Mouse (Mus musculus) myocyte (in vitro differentiated cells): ENCODE measurements at regions not wholly inside any gene's neighbourhood (a gene's known extent, or its start where the extent isn't known, plus 50 kb on each side); places are given as distances from the start of the nearest gene placed in this dataset.
A peak's percentile ranks its signal among the peaks of the same experiment; 100 is the strongest.

ENCODE experiments used
- H3K27me3 ChIP-seq: one replicate; pipeline ENCODE4 v1.6.1; 2011; ENCODE audit not compliant: control insufficient read depth, insufficient read depth, insufficient read length
- H3K36me3 ChIP-seq: one replicate; pipeline ENCODE4 v1.6.1; 2011; ENCODE audit not compliant: control insufficient read depth, insufficient read depth
- H3K4me2 ChIP-seq: one replicate; pipeline ENCODE4 v1.6.1; 2011; ENCODE audit warnings: low read depth, control low read depth
- H3K4me3 ChIP-seq: one replicate; pipeline ENCODE4 v1.5.1; 2011; ENCODE audit warnings: mild to moderate bottlenecking, control low read depth, moderate library complexity
- H3K79me2 ChIP-seq: one replicate; pipeline ENCODE4 v1.6.1; 2011; ENCODE audit not compliant: control insufficient read depth, insufficient read depth
- H3ac ChIP-seq: one replicate; pipeline ENCODE4 v1.6.1; 2011; ENCODE audit not compliant: control insufficient read depth, insufficient read length
- CEBPB ChIP-seq: IDR thresholded peaks from 2 replicates; pipeline ENCODE4 v1.6.1; 2011; ENCODE audit warnings: mild to moderate bottlenecking, moderate library complexity; ENCODE audit not compliant: poor library complexity, insufficient read depth, severe bottlenecking
- E2F4 ChIP-seq: IDR thresholded peaks from one replicate; pipeline ENCODE4 v1.6.1; 2011; ENCODE audit warnings: mild to moderate bottlenecking, control low read depth, moderate library complexity; ENCODE audit not compliant: insufficient read depth
- MAX ChIP-seq: IDR thresholded peaks from one replicate; pipeline ENCODE4 v1.6.1; 2011; ENCODE audit warnings: low read depth, mild to moderate bottlenecking, control low read depth
- MYOD1 ChIP-seq, 3 experiments: IDR thresholded peaks; one replicate each; pipeline ENCODE4 v1.6.1; 2011; ENCODE audit warnings: control low read depth in 2 of 3, low read depth in 2 of 3, mild to moderate bottlenecking in 2 of 3, moderate library complexity in 1 of 3; ENCODE audit not compliant: insufficient read length in 2 of 3, control insufficient read depth in 1 of 3
- MYOG ChIP-seq, 3 experiments: IDR thresholded peaks; one replicate each; pipeline ENCODE4 v1.6.1; 2011; ENCODE audit warnings: control low read depth in 2 of 3, low read depth in 2 of 3, mild to moderate bottlenecking in 2 of 3; ENCODE audit not compliant: insufficient read length in 2 of 3, control insufficient read depth in 1 of 3, insufficient read depth in 1 of 3
- POLR2A ChIP-seq: IDR thresholded peaks from one replicate; pipeline ENCODE4 v1.6.1; 2011; ENCODE audit warnings: low read depth, mild to moderate bottlenecking, control low read depth, moderate library complexity; ENCODE audit not compliant: insufficient read length
- POLR2AphosphoS2 ChIP-seq: IDR thresholded peaks from one replicate; pipeline ENCODE4 v1.6.1; 2011; ENCODE audit warnings: low read depth, control low read depth; ENCODE audit not compliant: insufficient read length
- REST ChIP-seq: IDR thresholded peaks from one replicate; pipeline ENCODE4 v1.6.1; 2011; ENCODE audit warnings: mild to moderate bottlenecking, control low read depth, moderate library complexity; ENCODE audit not compliant: insufficient read depth, insufficient read length
- SRF ChIP-seq: IDR thresholded peaks from one replicate; pipeline ENCODE4 v1.6.1; 2011; ENCODE audit warnings: low read depth; ENCODE audit not compliant: control insufficient read depth, insufficient read length
- TCF12 ChIP-seq: IDR thresholded peaks from one replicate; pipeline ENCODE4 v1.6.1; 2011; ENCODE audit warnings: mild to moderate bottlenecking, control low read depth; ENCODE audit not compliant: poor library complexity, insufficient read depth, severe bottlenecking
- TCF3 ChIP-seq: IDR thresholded peaks from one replicate; pipeline ENCODE4 v1.6.1; 2011; ENCODE audit warnings: low read depth, control low read depth; ENCODE audit not compliant: insufficient read length
- USF1 ChIP-seq: IDR thresholded peaks from one replicate; pipeline ENCODE4 v1.6.1; 2011; ENCODE audit warnings: low read depth, mild to moderate bottlenecking, control low read depth, moderate library complexity

DNA sequence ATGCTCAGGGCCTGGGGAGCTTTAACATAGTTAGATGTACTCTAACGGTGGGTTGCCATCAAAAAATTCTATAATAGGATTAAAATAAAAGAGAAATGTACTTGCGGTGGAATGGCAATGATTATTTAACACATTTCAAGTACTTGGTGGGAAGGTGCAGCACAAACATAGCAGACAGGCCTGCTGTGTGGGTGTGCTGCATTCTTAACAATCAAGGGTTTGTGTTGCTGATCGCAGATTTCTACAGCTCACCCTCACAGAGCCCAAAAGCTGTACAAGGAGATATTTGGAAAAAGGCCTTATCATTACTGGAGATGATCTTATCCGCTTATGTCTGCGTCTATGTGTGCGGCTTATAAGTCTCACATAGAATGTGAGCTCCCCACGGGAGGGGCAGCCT lies 281.2 kb downstream of the Olfm4 start:
- Histone ChIP-seq H3ac (no peak overlapping the region), H3K36me3 (no peaks in the 10 kb centered on the region), H3K4me2 (no peak overlapping the region), H3K79me2 (no peaks in the 10 kb centered on the region), H3K27me3 (no peaks in the 10 kb centered on the region), H3K4me3 (no peak overlapping the region)
- TF ChIP-seq TCF12 (no peak), TCF3 (no peak), SRF (no peak), MAX (no peak), CEBPB (no peak)

DNA sequence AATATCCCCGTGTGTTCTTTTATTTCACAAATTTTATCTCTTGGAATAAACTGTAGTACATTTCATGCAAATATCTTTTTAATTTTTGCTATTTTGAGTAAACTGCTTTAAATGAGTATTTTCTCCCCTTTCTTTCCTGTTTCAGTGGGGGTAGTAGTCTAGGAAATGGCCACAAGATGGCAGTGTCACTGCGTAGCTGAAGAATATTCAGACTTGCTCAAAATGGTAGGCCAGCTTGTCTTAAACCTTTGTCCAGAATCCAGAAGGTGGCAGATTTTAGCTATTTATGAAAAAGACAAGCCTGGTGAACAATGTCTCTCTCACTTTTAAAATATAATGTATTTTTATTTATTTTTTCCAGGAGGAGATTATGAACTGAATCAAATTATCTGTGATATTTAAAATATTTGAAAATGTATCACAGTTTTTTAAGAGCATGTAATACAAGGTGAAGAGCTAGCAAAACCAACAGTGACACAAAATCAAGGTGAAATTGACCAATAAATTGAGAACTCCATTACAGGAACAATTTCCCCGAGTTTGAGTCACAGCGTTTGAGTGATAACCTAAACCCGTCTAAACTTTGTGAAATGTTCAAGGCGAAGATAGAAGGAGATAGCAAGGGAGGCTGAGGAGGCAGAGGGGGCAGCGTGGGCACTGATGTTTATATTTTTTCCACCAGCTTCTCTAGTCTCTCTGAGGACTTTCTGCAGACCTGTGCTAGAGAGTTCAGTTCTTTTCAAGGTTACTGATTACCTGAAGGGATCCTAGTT lies 285.5 kb downstream of the Olfm4 start:
- no peaks in the 10 kb centered on the region for H3K27me3 ChIP-seq

DNA sequence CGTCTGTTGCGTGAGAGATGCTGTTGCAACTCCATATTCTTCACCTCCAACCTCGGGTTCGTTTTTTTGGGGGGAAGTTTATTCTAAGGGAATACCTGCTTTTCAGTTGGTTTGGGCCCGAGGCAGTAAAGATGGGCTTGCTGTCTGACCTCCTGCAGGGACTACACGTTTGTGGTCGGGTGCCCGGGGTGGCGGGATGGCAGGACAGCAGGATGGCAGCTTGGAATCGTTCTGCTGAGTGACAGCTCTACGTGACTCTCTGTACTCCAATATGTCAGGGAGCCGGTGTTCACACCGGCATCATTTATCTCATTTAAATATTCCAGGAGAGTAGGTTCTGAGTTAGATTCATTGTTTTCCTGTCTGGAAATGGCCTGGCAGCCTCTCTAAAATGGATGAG lies 286.2 kb downstream of the Olfm4 start:
- Histone ChIP-seq H3K4me2 (peak overlapping the region; percentile 6), H3K36me3 (no peaks in the 10 kb centered on the region), H3K79me2 (no peaks in the 10 kb centered on the region), H3ac (no peak overlapping the region), H3K27me3 (no peaks in the 10 kb centered on the region), H3K4me3 (no peak overlapping the region)
- TF ChIP-seq MYOD1 (IDR thresholded peaks at IDR 0.05; ENCODE audit: control insufficient read depth in 1 of 3, insufficient read length in 2 of 3, low read depth in 2 of 3), result no peak
- no peak for TF ChIP-seq MAX
- TF ChIP-seq USF1, result no peak

More for the DNA sequence above, 285.5 kb downstream of the Olfm4 start:
- no peak for TF ChIP-seq USF1
- no peak for TF ChIP-seq MAX
- TF ChIP-seq MYOG (IDR thresholded peaks at IDR 0.05; ENCODE audit: control insufficient read depth in 1 of 3, insufficient read depth in 1 of 3, insufficient read length in 2 of 3, low read depth in 2 of 3), result no peak
- TF ChIP-seq SRF, result no peak
- TF ChIP-seq POLR2AphosphoS2, result no peak
- no peak for TF ChIP-seq TCF3
- TF ChIP-seq MYOD1 (IDR thresholded peaks at IDR 0.05; ENCODE audit: control insufficient read depth in 1 of 3, insufficient read length in 2 of 3, low read depth in 2 of 3), result no peak
- TF ChIP-seq CEBPB, result no peak
- no peak for TF ChIP-seq E2F4
- TF ChIP-seq REST, result no peak
- Histone ChIP-seq H3K79me2 (no peaks in the 10 kb centered on the region), H3K4me2 (no peak overlapping the region), H3K36me3 (no peaks in the 10 kb centered on the region), H3ac (no peak overlapping the region), H3K4me3 (no peak overlapping the region)

DNA sequence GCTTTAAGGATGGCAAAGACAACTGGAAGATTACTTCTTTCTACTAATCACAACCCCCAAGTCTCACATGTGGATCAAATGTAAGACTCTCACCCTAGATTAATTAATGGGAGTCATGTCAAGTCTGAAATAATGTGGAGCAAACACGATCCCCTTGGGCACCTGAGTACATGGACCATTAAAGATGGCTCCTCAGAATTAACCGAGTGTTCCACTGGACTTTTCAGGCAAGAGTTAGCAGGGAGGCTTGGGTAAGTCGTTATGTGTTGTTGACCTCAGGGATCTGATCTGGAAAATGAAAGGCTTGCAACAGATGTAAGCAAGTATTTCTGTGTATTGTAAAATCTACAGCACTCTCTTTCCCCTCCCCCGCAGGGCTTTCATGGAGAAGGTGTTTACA lies 296.3 kb downstream of the Olfm4 start:
- TF ChIP-seq USF1, result no peak
- no peak for TF ChIP-seq REST
- no peak for TF ChIP-seq MAX
- TF ChIP-seq MYOD1 (IDR thresholded peaks at IDR 0.05; ENCODE audit: control insufficient read depth in 1 of 3, insufficient read length in 2 of 3, low read depth in 2 of 3), result no peak
- TF ChIP-seq TCF12, result no peak
- TF ChIP-seq SRF, result no peak
- no peak for TF ChIP-seq POLR2AphosphoS2
- TF ChIP-seq E2F4, result no peak
- no peak for TF ChIP-seq TCF3
- TF ChIP-seq POLR2A, result no peak
- Histone ChIP-seq H3K4me2 (no peak overlapping the region), H3K27me3 (no peaks in the 10 kb centered on the region), H3ac (no peak overlapping the region), H3K4me3 (no peak overlapping the region), H3K79me2 (no peaks in the 10 kb centered on the region), H3K36me3 (no peaks in the 10 kb centered on the region)

DNA sequence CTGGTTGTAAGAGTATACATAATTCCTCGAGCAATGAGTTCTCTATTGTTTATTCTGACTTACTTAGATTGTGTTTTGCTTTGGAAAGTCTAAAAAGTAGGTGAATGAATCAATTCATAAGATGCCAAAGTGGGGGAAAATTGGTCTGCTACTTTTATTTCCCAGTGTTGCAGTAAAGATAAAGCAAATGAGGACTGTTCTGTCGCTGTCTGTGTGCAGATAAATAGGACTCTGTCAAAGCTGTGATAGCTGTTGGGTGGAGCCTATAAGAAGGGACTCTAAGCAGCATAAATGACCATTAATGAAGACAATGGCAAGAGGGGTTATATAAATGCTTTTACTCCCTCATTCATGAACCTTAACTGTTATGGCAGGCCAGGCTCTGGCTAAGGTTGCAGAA lies 299.8 kb downstream of the Olfm4 start:
- H3K4me3 ChIP-seq, result no peak overlapping the region
- no peaks in the 10 kb centered on the region for H3K36me3 ChIP-seq
- no peaks in the 10 kb centered on the region for H3K27me3 ChIP-seq
- H3K4me2 ChIP-seq, result no peak overlapping the region
- H3ac ChIP-seq, result no peak overlapping the region
- no peaks in the 10 kb centered on the region for H3K79me2 ChIP-seq
- TF ChIP-seq TCF3 (no peak), MYOD1 (IDR thresholded peaks at IDR 0.05; ENCODE audit: control insufficient read depth in 1 of 3, insufficient read length in 2 of 3, low read depth in 2 of 3) (no peak), USF1 (no peak), TCF12 (no peak), POLR2AphosphoS2 (no peak), SRF (no peak), POLR2A (no peak), REST (no peak), MYOG (IDR thresholded peaks at IDR 0.05; ENCODE audit: control insufficient read depth in 1 of 3, insufficient read depth in 1 of 3, insufficient read length in 2 of 3, low read depth in 2 of 3) (no peak), MAX (no peak), E2F4 (no peak), CEBPB (no peak)
